Mouse (Mus musculus) gastrocnemius, adult 2 months (tissue): ENCODE results near the gene Obscn. TPM values are rescaled to one million over a fixed set of nuclear protein-coding genes. Genes with fewer than 3 reads are reported as not detected.
A peak's percentile ranks its signal among the peaks of the same experiment; 100 is the strongest.

Experiments
- DNase-seq: peaks from one replicate; pipeline ENCODE4 v3.0.0; 2022
- H3K27ac ChIP-seq: fragments of 200-600 bp; 2 replicates; pipeline ENCODE4 v1.8.1; 2022; ENCODE audit warnings: mild to moderate bottlenecking
- H3K4me3 ChIP-seq: fragments of 200-600 bp; 2 replicates; pipeline ENCODE4 v1.8.1; 2022; ENCODE audit warnings: mild to moderate bottlenecking, moderate library complexity
- CTCF ChIP-seq: fragments of 200-600 bp; IDR thresholded peaks from 2 replicates; pipeline ENCODE4 v1.8.1; 2022; ENCODE audit warnings: antibody characterized with exemption, mild to moderate bottlenecking, moderate library complexity
- intact Hi-C: fragments of 180-260 bp; cut with DNase I; formaldehyde crosslinking; loops from one replicate; pipeline ENCODE4 v1.15.1; 2025
- microRNA-seq: library from miRNA; unstranded; fragments of <30 nt; microRNA quantifications from one replicate; pipeline ENCODE4 v1.2.0, GENCODE M21; 2021
- total RNA-seq, 2 experiments: library from RNA; stranded (reverse); gene quantifications; 2 replicates each; pipeline ENCODE4 v1.2.3; 2021

Obscn gene
- total RNA-seq, 2 experiments from 2014 or later: 1,792 to 1,942 TPM

DNA sequence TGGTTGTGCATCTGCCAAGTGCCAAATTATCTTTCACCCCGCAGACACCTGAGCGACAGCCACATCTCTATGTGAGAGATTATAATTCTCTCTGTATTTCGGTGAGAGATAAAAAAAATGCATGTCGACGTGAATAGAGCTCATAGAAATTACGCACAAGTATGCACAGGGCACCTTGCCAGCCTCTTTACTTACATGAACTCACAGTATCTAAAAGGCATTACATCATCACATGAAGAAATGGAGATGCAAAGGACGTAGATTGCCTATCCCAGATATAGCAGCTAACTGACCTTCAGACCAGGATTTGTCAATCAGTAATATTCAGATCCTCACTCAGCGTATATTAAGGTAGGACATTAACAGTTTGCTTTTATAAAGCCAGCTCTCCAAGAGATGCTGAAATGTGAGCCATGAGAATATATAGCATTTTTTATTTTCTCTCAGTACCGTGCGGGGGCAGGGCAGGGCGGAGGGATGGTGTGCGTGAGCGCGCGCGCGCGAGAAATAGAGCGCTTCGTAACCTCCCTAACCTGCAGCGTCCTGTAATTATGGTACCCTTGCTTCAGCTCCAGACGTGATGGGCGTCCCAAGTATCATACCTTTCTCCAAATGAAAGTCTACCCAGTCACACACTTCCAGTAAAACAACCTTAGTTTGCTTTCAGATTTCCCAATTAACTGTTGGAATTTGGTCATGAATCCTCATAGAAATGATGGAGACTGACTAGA is 188.2 kb downstream of the Obscn start:
- no peak overlapping the region for H3K27ac ChIP-seq
- TF ChIP-seq CTCF: no peak
- H3K4me3 ChIP-seq: peak overlapping the region; percentile 69
- intact Hi-C loops: no loop called here
- no peak for DNase-seq

DNA sequence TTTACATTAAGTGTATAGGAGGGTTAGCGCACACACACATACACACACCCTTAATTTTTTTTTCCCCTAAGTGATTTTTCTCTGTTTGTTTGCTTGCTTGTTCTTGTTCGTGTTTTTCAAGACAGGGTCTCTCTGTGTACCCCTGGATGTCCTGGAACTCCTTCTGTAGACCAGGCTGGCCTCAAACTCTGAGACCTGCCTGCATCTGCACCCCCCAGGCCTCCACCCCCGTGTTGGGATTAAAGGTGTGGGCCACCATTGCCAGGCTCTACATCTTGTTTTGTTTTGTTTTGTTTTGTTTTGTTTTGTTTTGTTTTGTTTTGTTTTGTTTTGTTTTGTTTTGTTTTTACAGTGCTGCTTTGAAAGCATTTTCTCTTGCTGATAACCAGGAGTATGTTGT is 188.9 kb downstream of the Obscn start:
- no peak for TF ChIP-seq CTCF
- Histone ChIP-seq H3K27ac (no peak overlapping the region), H3K4me3 (no peak overlapping the region)
- intact Hi-C loops: no loop called here
- no peak for DNase-seq

Small RNA genes lying within 50 kb of the gene (microRNA-seq; reads per million reads assigned to microRNA genes)
- not detected for gene Gm44313

Other genes starting within 250 kb of the Obscn start
- 1 to 10 TPM; 3.1 to 3.3 TPM for gene Zfp39, start 232.2 kb downstream of the Obscn start, total RNA-seq
- gene Btnl10, start 218.5 kb downstream of the Obscn start, total RNA-seq: not detected
- 100 to 1,000 TPM in 1 of 2 experiments, 10 to 100 TPM in 1; 95.2 to 101 TPM for gene Rnf187, start 197.5 kb downstream of the Obscn start, total RNA-seq
- not detected for gene Hist3h2ba, start 187.5 kb downstream of the Obscn start, total RNA-seq
- 10 to 100 TPM; 10.5 to 11.3 TPM for gene Hist3h2a, start 181.7 kb downstream of the Obscn start, total RNA-seq
- gene Trim17, start 181.7 kb downstream of the Obscn start, total RNA-seq: under 1 TPM; 0.08 to 0.33 TPM
- gene Trim11, start 158.3 kb downstream of the Obscn start, total RNA-seq: 1 to 10 TPM; 7.2 to 7.9 TPM
- gene Iba57, start 27.3 kb upstream of the Obscn start, total RNA-seq: 1 to 10 TPM; 6.7 to 9.3 TPM
- under 1 TPM; 0.10 to 0.20 TPM for gene Gjc2, start 46.8 kb upstream of the Obscn start, total RNA-seq
- 10 to 100 TPM; 25.4 to 28.7 TPM for gene Guk1, start 55.8 kb upstream of the Obscn start, total RNA-seq
- gene Mrpl55, start 66.1 kb upstream of the Obscn start, total RNA-seq: 10 to 100 TPM; 49.7 to 71.0 TPM
- gene 2310033P09Rik, start 71.9 kb upstream of the Obscn start, total RNA-seq: 1 to 10 TPM; 2.6 to 3.0 TPM
- gene Arf1, start 91.9 kb upstream of the Obscn start, total RNA-seq: 100 to 1,000 TPM; 226 to 229 TPM
- gene Wnt3a, start 154.3 kb upstream of the Obscn start, total RNA-seq: not detected
- 1 to 10 TPM; 7.8 to 9.7 TPM for gene Wnt9a, start 170.5 kb upstream of the Obscn start, total RNA-seq
- gene Prss38, start 239.3 kb upstream of the Obscn start, total RNA-seq: not detected